Mouse (Mus musculus) cerebellum, adult (tissue): ENCODE results near the gene Espnl.

ENCODE experiments used
- ATAC-seq: cut with Nextera tagmentation; 2 replicates; pipeline ENCODE4 v1.9.2; 2017; ENCODE audit warnings: mild to moderate bottlenecking, moderate library complexity, mixed read lengths; ENCODE audit not compliant: insufficient number of reproducible peaks, low FRiP score, low TSS enrichment

Gene Espnl

DNA sequence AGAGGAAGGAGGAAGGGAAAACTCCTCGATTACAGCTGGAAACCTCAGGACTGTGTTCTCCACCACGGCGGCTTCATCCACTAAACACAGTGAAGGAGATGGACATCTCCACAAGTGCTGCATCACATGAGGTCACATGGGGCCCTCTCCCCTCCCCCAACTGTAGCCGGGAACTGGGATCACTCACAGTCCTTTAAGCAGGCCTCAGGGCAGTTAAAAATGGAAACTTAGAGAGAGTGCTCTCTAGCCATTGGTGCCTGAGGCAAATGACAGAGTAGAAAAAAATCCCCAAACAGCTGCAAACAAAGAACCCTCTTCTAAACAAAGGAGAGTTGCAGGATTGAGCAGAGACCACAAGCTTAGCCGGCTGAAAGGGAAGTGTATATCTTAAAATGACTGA, 8.6 kb upstream of the Espnl start:
- no peak for ATAC-seq

DNA sequence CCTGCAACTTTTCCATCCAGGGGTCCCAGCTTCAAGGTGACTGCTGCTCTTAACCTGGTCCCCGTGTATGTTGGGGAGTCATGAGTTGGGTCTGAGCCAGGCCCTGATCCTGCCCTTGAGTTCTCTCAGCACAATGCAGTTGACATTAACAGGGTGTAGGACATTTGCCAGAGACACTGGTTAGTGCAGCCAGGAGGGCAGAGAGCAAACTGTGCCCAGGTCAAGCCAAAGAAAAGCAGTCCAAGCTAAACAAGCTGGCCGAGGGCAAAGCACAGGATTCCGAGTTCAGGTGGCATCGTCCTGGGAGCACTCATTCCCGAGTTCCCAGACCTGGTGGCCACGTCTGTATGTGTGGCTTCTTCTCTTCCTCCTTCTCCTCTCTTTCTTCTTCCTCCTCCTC, 4.2 kb upstream of the Espnl start:
- ATAC-seq, result no peak

DNA sequence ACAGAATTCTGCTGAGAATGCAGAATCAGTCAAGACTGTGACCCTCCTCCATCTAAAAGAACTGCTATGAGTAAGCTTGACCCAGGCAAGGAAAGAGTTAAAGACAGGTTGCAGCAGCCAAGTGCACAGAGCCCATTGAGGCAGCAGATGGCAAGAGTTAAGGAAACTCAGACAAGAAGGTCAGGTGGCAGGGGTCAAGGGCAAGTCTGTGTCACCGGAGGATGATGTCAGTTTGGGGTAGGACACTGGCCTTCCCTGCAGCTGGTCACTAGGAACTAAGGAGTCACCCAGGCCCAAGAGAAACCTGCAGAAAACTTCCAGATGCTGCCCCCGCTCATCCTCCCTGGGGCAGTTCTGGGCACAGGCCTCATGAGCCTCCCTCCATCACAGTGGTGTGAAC, 2.8 kb downstream of the Espnl start:
- ATAC-seq, result no peak

DNA sequence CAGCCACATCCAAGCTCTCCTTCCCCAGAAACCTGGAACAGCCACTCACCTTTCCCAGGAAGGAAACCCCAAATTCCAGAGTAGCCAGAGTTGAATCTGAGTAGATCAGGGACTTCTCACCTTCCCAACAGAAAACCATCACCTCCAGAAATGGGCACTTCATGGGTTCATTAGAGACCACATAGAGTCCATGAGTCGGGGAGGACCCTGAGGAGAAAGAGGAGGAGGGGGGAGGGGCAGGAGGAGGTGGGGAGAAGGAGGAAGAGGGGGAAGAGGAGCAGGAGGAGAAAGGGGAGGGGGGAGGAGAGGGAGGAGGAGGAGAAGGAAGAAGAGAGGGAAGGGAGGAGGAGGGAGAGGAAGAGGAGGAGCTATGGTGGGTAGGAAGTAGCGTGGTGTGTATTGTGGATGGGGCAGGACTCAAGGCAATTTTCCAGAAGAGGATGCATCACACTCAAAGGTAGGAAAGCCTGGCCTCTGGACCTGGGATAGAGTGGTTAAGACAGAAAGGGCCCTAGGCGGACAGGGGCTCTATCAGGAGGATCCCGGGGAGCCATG, 3.7 kb downstream of the Espnl start:
- no peak for ATAC-seq

DNA sequence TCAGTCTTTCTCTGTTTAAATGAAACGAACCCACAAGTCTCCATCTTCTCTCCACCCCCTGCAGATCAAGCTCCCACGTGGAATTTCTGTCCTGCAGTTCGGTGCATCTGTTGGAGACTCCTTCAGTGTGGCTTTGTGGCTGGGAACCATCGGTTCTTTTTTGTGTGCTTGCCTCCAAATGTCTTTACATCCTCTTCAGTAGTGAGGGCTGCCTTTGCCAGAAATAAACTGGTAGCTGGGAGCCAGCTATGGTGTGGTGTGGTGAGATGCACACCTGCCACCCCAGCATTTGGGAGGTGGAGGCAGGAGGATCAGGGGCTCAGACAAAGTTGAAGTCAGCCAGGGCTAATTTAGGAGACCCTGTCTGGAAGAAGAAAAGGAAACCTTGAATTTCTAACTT, 10.2 kb downstream of the Espnl start:
- ATAC-seq, result no peak

DNA sequence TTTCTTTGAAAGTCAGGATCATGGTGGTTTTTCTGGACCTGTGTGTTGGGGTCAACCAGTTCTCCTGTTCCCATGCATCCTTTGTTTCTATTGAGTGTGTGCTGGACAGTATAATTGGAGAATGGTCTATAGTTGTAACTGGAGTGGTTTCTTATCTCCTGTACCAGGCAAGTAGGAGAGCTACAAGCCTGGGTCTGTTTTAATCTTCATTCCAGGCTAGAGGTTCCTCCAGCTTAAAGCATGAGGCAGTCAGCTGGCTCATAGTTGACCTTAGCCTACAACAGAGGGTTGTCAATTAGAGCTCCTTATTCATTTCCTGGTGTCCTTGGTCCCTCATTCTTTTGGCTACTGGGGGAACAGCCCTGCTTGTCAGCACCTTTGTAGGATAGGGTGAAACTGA, 11.7 kb downstream of the Espnl start:
- no peak for ATAC-seq

DNA sequence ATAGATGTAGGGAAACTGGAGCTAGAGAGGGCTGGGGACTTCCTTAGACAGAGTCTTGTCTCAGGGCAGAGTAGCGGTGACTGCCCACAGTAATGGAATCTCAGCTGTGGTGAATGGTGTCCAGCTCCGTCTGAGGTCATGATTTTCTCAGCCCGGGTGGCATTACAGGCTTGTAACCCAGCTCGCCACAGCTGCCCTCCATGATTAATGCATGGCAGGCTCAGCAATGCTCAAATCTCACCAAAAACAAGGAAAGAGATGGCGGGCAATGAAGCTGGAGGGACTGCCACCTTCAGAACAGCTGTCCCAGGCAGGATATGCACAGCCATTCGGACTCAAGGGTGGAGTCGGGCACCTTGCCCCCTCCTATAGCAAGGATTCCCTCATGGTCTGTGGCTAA, 15.5 kb downstream of the Espnl start:
- no peak for ATAC-seq

DNA sequence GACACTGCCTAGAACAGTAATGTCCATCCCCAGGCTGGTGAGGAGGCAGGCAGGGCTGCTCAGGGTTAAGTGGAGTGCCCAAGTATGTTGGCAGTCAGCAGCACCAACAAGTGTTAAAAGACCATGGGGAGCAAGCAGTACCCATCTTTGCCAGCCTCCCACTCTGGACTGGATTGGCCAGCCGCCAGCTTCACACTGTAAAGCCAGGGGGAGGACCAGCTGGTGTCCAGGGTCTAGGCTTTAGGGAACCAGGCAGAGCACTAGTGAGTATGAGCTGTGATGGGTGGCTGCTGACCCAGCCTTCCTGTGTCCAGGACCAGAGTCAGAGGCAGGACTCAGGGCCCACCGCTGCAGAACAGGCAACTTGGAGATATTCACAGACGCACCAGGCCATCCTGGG, 22.1 kb downstream of the Espnl start:
- ATAC-seq, result no peak

DNA sequence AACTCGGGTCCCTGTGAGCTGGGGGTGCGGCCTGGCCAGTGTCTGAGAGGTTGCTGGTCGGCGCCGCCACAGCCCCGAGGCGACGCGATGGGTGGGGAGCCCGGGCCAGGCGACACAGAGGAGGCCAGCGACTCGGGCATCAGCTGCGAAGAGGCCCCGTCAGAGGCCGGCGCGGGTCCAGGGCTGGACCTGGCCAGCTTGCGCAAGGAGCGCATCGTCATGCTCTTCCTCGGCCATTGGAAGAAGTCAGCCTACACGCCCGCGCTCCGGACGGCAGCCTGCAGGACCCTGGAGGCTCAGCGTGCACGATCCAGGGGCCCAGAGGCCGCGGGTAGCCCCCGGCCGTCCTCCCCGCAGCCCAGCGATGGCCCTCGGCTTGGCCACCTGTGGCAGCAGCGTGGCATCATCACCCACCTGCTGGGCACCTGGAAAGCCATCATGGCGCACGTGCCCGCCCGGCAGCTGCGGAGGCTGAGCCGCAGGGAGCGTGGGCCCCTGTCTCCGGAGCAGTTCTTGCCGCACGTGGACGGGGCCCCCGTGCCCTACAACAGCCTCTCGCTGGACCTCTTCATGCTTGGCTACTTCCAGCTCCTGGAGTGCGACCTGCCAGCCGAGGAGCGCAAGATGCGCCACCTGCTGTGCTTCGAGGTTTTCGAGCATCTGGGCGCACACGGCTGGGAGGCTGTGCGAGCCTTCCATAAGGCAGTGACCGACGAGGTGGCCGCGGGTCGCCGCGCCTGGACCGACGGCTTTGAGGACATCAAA, 23.2 kb downstream of the Espnl start:
- ATAC-seq, result no peak

DNA sequence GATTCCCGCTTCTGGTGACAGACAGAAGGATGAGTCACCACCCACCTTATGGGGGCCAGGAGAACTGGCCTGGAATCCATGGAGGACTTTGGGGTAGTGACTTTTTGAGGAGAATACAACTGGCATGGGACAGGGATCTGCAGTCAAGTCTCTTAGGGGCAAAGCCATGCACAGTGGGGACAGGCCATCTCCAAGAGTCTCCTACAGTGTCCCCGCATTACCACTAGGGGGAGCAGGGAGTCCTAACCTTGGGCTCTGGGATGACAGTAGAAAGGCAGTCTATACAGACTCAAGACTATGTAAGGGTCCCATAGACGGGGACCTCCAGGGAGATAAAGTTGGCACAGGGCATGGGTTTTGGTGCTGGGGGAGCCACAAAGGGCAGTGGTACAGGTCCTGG, 25.0 kb downstream of the Espnl start:
- peak; percentile 79 for ATAC-seq

DNA sequence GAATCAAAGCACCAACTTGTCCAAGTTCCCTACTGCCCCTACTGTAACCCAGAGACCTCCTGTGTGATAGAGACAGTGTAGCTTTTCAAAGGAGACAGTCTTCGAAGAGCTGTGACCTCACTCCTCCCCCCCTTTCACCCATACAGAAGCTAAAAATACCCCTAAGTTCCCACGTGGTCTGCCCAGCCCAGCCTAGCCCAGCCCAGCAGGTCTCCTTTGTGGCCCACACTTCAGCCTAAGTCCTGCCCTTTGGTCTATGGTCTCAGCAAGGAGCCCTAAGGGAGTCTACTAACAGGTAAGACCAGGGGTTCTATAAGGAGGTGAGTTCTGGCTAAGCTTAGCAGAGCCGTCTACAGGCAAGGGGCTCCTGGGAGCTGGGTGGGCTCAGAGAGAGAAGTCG, 29.0 kb downstream of the Espnl start, which contains the start of gene Klhl30:
TSS of gene Klhl30 (plus strand) at position 176 of the 400 bp plus-strand sequence.
- ATAC-seq, result no peak

DNA sequence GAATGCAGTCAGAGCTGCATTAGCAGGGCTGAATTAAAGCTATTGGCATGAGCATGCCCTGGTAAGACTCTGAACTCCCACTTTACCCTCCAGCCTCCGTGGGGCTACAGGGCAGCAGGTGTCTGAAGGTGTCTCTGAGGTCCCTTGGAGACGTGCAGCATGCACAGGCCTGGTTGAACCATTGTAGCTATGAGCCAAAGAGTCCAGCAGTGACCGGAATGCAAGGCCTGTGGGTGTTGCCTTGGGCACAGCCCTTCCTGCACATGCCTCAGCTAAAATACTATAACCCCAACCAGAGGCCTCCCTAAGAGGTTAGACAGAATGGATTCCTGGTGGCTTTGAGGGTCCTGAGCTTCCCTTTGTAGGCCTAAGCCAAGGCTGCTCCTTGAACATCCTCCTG, 29.4 kb downstream of the Espnl start:
- ATAC-seq, result no peak

DNA sequence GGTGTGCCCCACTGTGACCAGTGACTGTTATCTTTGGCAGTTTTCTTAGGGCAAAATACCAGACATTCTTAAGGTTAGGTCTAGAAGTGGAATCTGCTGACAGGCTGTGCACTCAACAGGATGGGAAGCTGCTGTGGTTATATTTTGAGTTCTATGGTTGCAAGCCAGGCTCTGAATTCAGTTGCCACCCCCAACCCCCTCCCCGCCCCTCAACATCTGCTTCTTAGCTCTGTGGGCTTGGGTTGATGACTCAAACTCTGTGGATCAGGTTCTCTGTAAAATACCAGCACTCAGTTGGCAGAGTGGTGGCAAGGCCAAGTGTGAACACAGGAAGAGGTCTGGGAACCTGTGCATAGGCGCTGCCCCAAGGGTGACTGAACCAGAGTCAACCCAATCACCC, 30.4 kb downstream of the Espnl start:
- no peak for ATAC-seq

DNA sequence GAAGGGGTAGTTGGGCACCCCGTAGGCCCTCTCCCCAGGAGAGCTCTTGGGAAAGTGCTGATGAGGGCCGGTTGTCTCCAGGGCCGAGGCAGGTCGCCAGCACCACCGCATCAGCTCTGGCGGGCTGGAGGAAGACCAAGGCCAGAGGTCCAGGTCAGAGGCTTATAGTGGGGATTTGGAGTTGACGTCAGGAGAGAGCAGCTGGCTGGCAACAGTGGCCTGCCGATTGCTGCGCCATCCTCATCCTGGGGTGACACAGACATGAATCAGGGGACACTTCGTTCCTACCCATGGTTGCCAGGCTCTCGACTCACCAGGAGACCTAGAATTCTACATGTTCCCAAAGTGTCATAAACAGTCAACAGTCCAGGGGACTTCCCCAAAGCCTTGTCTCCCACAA, 34.2 kb downstream of the Espnl start:
- no peak for ATAC-seq

DNA sequence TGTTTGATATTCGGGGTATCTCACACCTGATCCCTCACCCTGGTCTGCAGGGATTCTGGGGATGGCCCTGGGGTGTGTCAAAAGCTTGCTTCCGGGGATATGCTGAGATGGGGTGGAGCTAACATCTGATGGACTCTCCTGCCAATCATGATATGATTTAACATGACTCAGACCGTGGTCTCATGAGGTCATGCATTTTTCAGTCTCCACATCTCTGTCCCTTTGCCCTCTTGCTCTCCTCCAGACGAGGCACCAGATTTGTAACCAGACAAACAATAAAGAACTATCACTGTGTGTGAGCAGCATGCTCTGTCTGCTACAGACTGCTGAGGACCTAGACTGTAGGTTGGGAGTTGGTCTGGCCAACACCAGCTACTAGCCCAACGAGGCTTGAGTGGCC, 40.2 kb downstream of the Espnl start:
- no peak for ATAC-seq

DNA sequence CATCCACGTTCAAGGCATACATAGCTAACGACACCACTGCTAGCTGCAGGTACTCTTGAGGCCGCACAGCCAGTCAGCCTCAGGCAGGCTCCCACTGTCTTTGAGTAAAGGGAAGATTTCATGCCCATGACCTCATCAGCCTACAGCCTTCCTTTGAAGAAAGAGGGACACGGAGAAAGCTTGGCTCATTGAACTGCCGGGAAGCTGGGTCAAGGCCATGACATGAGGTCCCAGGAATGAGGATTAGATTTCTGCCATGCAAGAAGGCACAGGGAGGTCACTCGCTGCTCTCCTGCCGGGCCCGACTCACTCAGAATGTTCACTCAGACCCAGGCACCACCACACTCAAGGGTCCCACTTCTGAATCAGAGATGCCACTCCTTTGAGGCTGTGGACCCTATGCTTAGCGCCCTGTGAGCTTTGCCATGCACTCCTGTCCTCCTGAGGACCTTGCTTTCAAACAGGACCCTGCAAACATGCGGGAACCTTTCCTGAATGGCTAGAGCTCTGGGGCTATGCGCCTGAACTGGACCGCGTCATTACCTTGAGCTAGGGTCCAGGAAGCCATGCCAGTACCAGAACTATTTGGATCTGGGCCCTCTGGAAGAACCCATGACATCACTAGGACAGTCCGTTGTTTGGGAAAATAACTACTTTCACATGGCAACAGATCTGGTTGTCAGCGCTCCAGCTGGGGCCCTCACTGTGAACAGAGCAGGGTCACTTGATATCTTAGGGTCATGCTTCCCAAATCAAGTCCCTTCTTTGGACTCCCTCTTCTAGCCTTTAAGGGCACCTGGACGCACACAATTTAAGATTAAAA, 43.2 kb downstream of the Espnl start:
- ATAC-seq, result no peak

DNA sequence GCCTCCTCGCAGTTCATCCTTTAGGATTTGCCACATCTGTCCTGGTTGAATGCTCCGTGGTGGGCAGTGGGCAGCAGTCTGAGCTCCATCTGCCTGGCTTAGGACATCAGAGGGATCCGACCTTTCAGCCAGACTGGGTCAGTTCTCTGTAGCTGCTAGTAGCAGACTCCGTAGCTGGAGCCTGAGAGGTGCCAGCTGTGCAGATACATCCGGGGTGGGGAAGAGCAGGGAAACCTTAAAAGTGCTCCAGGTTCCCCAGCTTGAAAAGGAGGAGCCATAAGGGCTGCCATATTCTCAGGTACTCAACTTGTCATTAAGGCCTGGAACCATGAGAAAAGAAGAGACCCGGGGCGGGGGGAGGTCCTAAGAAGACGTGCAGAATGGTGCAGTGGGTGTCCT, 43.9 kb downstream of the Espnl start:
- no peak for ATAC-seq

DNA sequence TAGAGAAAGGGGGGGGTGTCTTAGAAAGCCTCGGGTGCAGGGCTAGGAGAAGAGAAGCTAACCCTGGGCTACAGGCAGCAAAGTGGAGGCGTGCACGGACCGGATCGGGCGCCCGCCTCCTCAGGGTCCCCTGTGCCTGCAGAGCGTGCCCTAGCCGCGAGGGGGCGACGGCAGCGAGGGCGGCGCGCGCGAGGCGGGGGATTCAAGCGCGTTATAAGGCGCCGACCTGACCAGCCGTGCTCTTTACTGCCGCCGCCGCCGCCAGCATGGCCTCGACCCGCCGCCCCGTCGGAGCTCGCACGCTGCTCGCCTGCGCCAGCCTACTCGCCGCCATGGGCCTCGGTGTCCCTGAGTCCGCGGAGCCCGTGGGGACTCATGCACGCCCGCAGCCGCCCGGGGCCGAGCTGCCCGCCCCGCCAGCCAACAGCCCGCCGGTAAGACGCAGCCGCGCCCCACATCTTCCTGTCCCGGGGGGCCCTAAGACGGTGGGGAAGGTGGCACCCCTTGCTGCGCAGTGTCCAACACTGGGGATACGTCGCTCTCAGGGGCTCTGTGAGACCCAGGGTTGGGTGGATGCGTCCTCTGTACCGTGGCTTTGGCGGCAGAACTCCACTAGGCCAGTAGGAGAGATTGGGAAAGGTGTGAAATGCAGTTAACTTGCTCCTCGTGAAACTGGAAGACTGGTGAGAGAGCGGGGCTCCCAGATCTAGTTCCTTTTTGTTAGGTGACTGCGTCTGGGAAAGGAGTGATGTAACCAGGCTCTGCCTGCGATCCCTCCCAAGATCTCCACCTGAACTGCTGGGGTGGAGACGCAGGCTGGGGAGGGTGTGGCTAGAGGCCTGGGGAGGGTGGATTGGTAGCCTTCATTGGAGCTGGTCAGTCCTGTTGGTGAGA, 44.6 kb downstream of the Espnl start, which contains the start of gene Erfe:
TSS of gene Erfe (plus strand) at position 216 of the 894 bp plus-strand sequence.
- ATAC-seq, result no peak

DNA sequence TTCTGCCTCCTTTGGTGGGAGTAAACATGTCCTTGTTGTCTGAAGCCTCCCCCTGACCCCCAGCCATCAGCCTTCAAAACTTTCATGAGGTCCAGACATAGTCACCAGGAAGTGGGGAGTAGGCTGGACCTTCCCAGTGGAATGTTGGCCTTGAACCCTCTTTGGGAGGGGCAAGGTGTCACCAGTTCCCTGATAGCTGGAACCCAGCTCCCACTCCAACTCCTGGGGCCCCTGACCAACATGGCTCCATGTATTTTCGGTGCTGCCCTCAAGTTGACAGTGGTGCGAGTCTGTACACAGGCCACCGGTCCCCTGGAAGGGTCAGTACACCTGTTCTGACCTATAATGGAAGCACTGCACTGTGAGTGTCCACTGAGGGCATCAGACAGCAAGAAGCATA, 45.4 kb downstream of the Espnl start:
- ATAC-seq, result no peak

DNA sequence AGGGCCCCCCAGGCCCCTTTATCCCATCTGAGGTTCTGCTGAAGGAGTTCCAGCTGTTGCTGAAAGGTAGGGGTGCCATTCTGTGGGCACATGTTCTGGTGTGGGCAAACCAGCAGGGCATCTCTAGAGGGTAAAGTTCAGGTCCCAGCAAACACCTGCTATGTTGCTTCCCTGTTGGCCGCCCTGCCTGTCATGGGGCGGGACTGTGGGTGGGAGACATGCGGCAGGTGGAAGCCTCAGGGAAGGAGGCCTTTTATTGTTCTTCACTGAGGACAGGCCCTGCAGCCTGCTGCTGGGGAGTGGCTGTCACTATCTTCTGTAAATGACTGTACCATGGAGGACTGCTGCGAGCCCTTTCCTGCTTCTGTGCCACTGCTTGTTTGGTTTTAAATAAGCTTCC, 47.5 kb downstream of the Espnl start:
- no peak for ATAC-seq
